Mouse (Mus musculus) embryo, embryonic 10 days (tissue): ENCODE results near the gene Atp2b1.

Experiments used
- DNase-seq: peaks from one replicate; pipeline ENCODE4 v3.0.0-alpha.2; 2015; ENCODE audit warnings: low spot score

Atp2b1 gene

GRCm38 (mm10) chr10:98916011-98916780, 2.0 kb downstream of the Atp2b1 start:
- DNase-seq = peak; percentile 24

- DNase-seq = no peak
Measured at GRCm38 (mm10) chr10:98916781-98917340, 2.7 kb downstream of the Atp2b1 start.

GRCm38 (mm10) chr10:98925081-98925480, 10.9 kb downstream of the Atp2b1 start:
- no peak for DNase-seq

DNA sequence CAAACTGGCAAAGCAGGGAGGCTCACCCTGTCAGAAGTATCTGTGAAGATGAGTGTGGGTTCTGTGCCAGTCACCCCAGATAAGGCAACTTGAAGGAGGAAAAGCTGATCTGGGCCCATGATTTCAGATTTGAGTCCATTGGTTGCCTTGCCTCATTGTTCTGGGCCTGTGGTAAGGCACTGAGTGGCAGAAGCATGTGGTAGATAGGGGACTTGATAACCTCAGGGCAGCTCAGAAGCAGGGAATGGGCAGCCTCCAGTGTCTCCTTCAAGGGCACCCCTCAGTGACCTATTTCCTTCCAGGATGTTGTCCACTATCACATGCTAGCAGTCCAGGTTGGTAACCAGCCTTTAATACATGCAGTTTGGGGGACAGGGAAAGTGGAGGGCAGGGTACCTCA, 12.8 kb downstream of the Atp2b1 start:
- no peak for DNase-seq

DNA sequence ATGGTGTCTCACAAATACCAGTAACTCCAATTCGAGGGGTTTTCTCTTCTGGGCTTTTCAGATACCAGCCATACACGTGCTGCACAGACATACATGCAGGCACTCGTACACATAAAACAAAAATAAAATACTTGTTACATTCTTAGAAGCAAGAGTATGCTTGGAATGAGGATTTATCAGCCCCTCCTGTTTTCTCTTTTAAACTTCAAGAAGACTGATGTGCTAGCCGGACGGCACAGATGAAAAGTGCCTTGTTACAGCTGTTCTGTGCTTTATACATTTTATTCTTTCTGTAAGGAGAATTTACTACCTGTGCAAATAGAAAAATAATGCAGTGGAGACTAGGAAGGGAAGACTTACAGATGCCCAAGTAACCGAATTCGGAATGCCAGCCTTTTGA, 15.2 kb downstream of the Atp2b1 start:
- DNase-seq = no peak

GRCm38 (mm10) chr10:98930143-98930542, 15.9 kb downstream of the Atp2b1 start:
- no peak for DNase-seq

GRCm38 (mm10) chr10:98940137-98940536, 25.9 kb downstream of the Atp2b1 start:
- no peak for DNase-seq

DNA sequence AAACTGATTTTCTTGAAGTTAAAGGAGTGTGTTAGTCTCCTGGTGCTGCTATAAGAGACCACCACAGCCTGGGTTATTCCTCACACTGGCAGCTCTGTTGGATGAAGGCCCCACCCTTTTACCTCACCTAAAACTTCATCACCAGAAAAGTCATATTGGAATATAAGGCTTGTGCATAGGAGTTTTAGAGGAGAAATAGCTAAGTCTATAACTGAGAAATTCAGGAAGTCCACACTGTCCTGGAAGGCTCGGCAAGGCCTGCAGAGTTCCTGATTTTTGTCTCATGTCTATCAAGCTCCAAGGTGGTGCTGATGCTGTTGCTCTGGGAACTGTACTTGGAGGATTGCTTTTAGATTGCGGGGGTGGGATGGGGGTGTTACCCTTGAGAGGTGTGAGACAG, 26.6 kb downstream of the Atp2b1 start:
- DNase-seq = no peak

DNA sequence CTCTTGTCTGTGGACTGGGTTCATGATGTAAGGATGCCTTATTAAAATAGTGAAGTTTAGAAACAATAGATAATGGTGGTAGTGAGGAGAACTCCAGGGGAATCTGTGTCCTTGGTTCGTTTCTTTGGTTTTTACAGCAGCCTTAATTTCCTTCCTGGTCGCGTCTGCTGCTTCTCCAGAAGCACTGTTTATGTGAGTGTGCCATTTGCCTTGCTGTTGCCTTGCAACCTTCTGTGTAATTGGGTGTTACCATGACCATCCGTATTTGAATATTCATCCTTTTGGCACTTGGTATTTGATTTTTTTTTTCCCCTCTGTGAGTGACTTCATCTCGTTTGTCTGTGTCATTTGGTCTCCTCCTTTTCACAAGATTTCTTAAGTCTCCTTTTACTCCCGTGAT, 27.8 kb downstream of the Atp2b1 start:
- no peak for DNase-seq

- no peak for DNase-seq
Measured at GRCm38 (mm10) chr10:98942999-98943398, 28.8 kb downstream of the Atp2b1 start.

- DNase-seq = no peak
Measured at GRCm38 (mm10) chr10:98943894-98944293, 29.7 kb downstream of the Atp2b1 start.

DNA sequence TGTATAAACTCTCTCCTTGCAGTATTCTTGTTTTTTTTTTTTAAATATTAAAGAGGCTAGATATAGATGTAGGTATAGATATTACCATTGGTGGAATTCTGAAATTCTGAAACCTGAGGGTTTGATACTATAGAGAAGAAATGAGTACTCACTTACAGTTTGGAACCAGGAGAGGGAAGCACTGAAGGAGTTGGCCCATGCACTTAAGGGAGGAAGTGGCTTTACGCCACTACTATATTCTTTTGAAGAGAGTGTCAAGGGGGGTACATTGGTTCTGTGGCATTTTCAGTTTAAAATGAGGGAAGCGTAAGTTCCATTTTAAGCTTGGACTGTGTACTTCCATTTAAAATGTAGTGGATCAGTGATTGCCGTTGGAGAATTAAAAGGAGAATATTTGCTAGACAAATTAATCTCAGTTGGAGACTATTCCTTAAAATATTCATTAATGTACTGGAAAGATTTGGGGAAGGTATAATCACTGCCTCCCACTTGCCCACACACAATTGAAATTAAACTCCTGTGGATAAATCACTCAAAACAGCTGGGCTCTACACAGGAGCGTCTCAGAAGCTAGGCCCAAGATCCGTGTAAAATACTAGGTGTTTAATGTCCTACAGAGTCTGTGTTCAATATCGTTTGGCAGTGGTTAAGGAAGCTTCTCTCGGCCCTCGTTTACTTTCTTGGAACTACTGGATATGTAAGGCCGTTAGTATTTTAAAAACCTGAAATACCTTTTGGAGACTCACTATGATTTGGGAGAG, 32.0 kb downstream of the Atp2b1 start:
- DNase-seq = no peak

DNA sequence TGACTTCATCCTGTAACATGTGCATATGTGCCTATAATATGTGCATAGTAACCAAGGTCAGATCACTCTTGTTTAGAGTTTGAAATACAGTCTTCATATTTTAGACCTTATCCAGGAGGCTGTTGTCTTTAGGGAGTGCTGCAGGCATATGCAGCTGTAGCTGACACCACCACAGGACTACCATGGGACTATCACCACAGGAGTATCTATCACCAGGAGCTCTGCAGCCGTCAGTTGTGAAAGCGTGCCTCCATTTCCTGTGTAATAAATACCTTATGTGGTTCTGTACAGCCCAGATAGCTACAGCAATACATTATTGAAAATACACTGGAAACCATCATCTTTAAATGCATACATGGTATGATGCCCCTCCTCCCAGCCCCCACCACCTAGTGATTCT, 33.0 kb downstream of the Atp2b1 start:
- DNase-seq = no peak

DNA sequence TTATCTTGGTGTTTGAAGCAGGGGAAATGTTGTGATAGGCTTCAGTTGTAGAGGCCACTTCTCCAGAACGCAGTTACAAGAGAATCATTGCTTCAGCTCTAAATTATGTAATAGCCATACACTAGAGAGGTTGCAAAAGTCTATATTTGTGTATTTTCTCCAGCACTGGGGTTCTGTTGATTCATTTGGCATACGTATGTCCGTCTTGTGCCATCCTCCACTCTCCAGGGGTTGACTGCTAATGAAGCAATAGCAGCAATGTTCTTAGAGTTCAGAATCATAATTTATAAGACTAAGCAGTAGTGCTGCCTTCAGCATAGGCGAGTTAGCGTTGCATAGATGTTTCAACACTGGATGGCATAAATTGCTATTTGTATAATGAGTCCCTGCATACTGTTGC, 33.9 kb downstream of the Atp2b1 start:
- DNase-seq = no peak

DNA sequence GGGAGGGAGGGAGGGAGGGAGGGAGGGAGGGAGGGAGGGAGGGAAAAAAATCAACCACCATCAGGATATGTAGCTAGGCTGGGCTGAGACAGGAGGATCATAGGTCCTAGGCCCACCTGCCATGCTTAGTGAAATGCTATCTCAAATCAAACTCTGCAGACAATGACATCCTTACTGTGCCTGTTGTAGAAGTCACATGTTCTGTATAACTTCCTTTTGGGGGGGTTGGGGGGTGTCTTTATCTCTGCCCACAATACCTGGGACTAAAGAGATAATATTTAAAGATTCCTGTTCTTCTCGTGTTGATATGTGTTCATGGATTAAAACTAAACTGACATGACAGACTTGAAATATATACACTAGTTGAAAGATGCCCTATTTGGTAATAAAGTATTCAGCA, 35.5 kb downstream of the Atp2b1 start:
- no peak for DNase-seq

GRCm38 (mm10) chr10:98951286-98952270, 37.4 kb downstream of the Atp2b1 start:
- DNase-seq = no peak

DNA sequence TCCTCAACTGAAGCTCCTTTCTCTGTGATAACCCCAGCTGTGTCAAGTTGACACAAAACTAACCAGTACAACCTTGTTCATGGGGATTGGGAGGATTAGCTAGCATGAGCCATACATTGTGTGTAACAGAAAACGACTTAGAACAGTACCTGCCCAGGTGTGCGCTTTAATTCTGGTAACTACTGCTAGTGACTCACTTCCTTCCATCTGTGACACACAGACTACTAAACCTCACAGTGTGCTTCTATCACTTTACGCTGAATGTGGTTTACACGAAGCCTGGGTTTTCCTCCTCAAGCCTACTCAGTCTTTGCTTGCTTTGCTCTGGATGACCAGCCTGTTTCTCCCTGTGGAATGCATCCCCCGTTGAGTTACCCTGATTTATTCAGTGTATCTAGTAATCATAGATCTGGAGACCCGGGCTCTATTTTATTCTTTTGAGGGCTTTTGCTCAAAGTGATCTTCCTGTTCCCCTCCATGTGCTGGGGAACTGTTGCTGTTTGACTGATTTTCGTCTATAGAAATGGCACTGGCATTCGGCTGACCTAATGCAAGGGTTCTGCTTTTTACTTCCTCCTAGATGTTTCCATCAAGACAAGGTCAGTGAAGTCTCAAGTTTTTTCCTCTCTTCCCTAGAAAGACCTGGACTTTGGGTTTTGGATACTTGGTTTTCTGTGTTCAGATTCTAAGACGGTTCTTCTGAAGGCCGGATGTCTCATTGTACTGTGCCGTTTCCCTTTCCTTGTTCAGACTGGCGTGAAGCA, 40.2 kb downstream of the Atp2b1 start:
- DNase-seq = no peak

GRCm38 (mm10) chr10:98956124-98956523, 41.9 kb downstream of the Atp2b1 start:
- no peak for DNase-seq

DNA sequence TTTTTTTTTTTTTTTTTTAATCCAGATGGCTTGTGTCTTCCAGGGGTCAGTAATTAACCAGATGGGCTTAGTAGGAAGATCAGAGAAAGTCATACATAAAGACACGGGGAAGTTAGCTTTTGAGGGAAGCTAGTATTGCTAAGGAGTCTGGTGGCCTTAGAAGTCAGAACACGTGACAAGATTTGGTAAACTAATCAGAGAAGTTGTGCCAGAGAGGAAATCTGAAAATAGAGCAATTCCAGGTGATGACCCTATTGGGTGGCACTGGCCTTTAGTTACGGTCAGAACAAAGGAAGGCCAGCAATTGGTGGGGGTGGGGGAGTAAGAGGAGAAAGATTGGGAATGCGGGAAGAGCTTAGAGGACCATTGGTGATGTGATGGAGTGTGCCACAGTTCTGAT, 44.5 kb downstream of the Atp2b1 start:
- no peak for DNase-seq

GRCm38 (mm10) chr10:98959385-98959784, 45.2 kb downstream of the Atp2b1 start:
- DNase-seq = no peak

DNA sequence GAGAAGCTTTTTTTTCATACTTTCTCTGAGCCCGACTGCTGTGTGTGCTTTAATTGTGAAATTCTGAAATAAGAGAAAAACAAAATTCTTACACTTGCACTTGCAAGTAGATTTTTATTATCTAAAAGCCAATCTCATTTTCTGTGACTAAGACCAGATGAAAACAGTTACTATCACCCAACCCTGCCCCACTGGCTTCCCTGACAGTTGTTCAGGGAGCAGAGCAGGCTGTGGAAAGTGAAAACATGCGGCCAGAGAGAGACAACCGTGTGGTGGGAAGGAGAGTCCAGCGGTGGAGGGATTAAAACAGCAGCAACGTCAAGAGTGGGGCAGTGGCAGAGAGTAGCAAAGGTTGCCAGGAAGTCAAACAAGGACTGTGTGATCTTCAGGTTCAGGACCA, 46.7 kb downstream of the Atp2b1 start:
- DNase-seq = no peak
